Mouse (Mus musculus) testis, adult 2 months (tissue): ENCODE results near the gene Trim46.

Experiments used
- CTCF ChIP-seq: fragments of 200-500 bp; IDR thresholded peaks from 2 replicates; pipeline ENCODE4 v1.5.1; 2012; ENCODE audit warnings: low read depth, mild to moderate bottlenecking, inconsistent platforms, low read length, moderate library complexity; ENCODE audit not compliant: control insufficient read depth, insufficient read depth, insufficient replicate concordance
- POLR2A ChIP-seq: fragments of 200-500 bp; IDR thresholded peaks from 2 replicates; pipeline ENCODE4 v1.6.1; 2012; ENCODE audit warnings: low read depth, mild to moderate bottlenecking, inconsistent platforms, low read length, moderate library complexity; ENCODE audit not compliant: control insufficient read depth

DNA sequence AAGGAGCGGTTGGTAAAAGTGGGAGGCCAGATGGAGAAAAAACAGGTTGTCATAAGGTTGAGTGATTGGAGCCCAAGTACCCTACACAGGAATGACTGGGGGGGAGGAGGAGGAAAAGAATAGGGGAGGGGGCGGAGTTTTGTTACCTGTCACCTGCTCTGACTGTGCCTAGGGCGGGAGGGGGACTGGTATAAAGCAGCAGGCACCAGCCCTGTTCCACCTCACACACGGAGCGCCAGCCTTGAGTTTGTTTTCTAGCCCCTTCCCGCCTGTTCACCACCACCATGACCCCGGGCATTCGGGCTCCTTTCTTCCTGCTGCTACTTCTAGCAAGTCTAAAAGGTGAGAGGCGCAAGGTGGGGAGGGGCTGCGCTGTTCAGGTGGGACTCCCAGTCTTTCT, 17.3 kb downstream of the Trim46 start, which contains the start of gene Muc1:
- TF ChIP-seq CTCF (no peak), POLR2A (no peak)
